Mouse (Mus musculus) layer of hippocampus, adult 8-10 months (tissue): ENCODE measurements at regions not wholly inside any gene's neighbourhood (a gene's known extent, or its start where the extent isn't known, plus 50 kb on each side); places are given as distances from the start of the nearest gene placed in this dataset.

Source experiments
- DNase-seq, 2 experiments: peaks; one replicate each; pipeline ENCODE4 v3.0.0; 2022; ENCODE audit warnings: low spot score in 2 of 2

GRCm38 (mm10) chr4:62889708-62890107 is 75.7 kb upstream of the Zfp618 start:
- DNase-seq: no peak

GRCm38 (mm10) chr4:62890588-62891580 is 74.5 kb upstream of the Zfp618 start:
- DNase-seq: no peak

DNA sequence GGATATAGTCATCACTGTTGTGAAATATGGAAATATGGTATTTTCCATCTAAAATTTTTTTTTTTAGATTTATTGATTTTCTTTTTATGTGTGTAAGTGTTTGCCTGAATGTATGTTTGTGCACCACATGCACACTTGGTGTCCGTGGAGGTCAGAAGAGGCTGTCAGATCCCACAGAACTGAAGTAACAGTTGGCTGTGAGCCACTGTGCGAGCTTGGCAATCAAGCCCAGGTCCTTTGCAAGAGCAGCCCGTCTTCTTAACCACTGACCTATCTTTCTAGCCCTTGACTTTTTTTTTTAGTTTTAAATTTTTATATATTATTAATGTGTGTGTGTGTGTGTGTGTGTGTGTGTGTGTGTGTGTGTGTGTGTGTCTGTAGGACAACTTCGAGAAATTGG is 52.5 kb upstream of the Zfp618 start:
- no peak for DNase-seq
